Mouse (Mus musculus) testis, postnatal 14 days (tissue): ENCODE data around the gene Olfr159.
"Not testable (repeated sequence)": the region's sequence is repeated elsewhere in the genome, so short reads cannot be mapped to it uniquely, and the experiment has no call there.

Experiments used
- DNase-seq: peaks from one replicate; pipeline ENCODE4 v3.0.0; 2021; ENCODE audit warnings: low spot score

The Olfr159 gene

GRCm38 (mm10) chr4:43770909-43771308 is at the start of gene Olfr159:
Gene Olfr159, minus strand, starts transcription at chr4:43771009.
- DNase-seq = no peak

GRCm38 (mm10) chr4:43798936-43799335 is 28.1 kb upstream of the Olfr159 start:
- DNase-seq = no peak

GRCm38 (mm10) chr4:43795844-43796243 is 25.0 kb upstream of the Olfr159 start:
- DNase-seq = not testable (repeated sequence)

GRCm38 (mm10) chr4:43795296-43795695 is 24.5 kb upstream of the Olfr159 start:
- no peak for DNase-seq

GRCm38 (mm10) chr4:43772304-43772703 is 1.5 kb upstream of the Olfr159 start:
- no peak for DNase-seq

- peak; percentile 57 for DNase-seq
Measured at GRCm38 (mm10) chr4:43771626-43772025, 817 bp upstream of the Olfr159 start.

- no peak for DNase-seq
Measured at GRCm38 (mm10) chr4:43769374-43769773, 1.4 kb downstream of the Olfr159 start.

- DNase-seq = no peak
Measured at GRCm38 (mm10) chr4:43768341-43768740, 2.5 kb downstream of the Olfr159 start.

GRCm38 (mm10) chr4:43763410-43763809 is 7.4 kb downstream of the Olfr159 start:
- no peak for DNase-seq

GRCm38 (mm10) chr4:43761336-43761735 is 9.5 kb downstream of the Olfr159 start:
- DNase-seq = no peak

GRCm38 (mm10) chr4:43760460-43760859 is 10.3 kb downstream of the Olfr159 start:
- peak; percentile 56 for DNase-seq

- no peak for DNase-seq
Measured at GRCm38 (mm10) chr4:43759571-43760418, 11.0 kb downstream of the Olfr159 start.

- no peak for DNase-seq
Measured at GRCm38 (mm10) chr4:43757213-43757612, 13.6 kb downstream of the Olfr159 start.

- no peak for DNase-seq
Measured at GRCm38 (mm10) chr4:43745187-43745586, 25.6 kb downstream of the Olfr159 start.

GRCm38 (mm10) chr4:43743099-43743498 is 27.7 kb downstream of the Olfr159 start:
- no peak for DNase-seq

GRCm38 (mm10) chr4:43742637-43743036 is 28.2 kb downstream of the Olfr159 start:
- no peak for DNase-seq

GRCm38 (mm10) chr4:43741526-43741925 is 29.3 kb downstream of the Olfr159 start:
- DNase-seq = peak; percentile 72

GRCm38 (mm10) chr4:43738989-43739674 is 31.7 kb downstream of the Olfr159 start:
- DNase-seq = no peak

- DNase-seq = no peak
Measured at GRCm38 (mm10) chr4:43737144-43737543, 33.7 kb downstream of the Olfr159 start.

GRCm38 (mm10) chr4:43733186-43733585 is 37.6 kb downstream of the Olfr159 start:
- no peak for DNase-seq

- DNase-seq = no peak
Measured at GRCm38 (mm10) chr4:43732171-43732570, 38.6 kb downstream of the Olfr159 start.

- no peak for DNase-seq
Measured at GRCm38 (mm10) chr4:43730750-43731297, 40.0 kb downstream of the Olfr159 start.
